In the genomic region with DNA sequence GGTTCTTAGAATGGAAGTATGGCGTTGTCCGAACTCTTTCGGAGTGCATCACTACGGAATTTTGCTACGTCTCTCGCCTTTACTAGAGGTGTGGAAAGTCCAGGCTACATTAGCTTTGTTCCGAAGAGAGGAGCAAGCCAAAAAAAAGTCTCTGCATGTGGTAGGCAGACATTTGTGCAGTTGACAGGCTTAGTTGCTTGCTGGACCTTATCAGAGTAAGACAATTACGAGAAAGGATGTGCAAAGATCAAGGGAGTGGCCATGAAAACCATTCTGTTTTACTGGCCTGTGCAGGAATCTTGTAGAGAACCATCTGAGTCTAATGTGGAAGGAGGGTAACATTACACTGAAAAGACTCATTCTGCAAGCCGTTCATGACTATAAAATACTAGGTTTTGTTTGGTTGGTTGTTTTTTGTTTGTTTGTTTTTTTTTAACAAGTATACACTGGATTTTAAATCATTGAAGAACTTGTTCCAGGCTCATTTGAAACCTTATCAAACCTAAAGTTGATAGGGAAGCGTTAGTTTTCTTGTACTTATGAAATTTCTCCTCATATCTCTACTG, we compare ENCODE assay signal across 8 mouse cellular contexts. TPM values are rescaled to one million over a fixed set of nuclear protein-coding genes. Genes with fewer than 3 reads are reported as not detected.
DNase-seq lines count a peak whose midpoint lies in the region; ATAC-seq and TF ChIP-seq lines count a peak whose summit lies in the region.

No protein-coding gene starts in this region.

- WGBS in heart, embryonic 13.5 days: 14% methylated on average over 10 of the region's 10 CpGs
- WGBS in forebrain, embryonic 14.5 days: 22% methylated on average over 10 of the region's 10 CpGs
- 16% methylated on average over 10 of the region's 10 CpGs for WGBS in macrophage (ENCODE audit: missing documents)

- intact Hi-C loops in heart, postnatal 36 days (cut with DNase I): loop anchor here (5.0 to 10.0 kb wide), 2 partner anchors 190 to 592 kb away; partner anchors contain the start of genes 4933427D14Rik, Gm43951, Txndc17 and Ube2g1
- intact Hi-C loops in left cerebral cortex, postnatal 25 days (cut with DNase I): loop anchor here (10.0 kb wide), 2 partner anchors 192 to 222 kb away; partner anchors contain the start of gene Ube2g1

- peak overlapping the region; percentile 88 for H3K27ac ChIP-seq in heart, embryonic 13.5 days (replicated peaks)
- no peak overlapping the region for H3K27ac ChIP-seq in ES-E14 (ENCODE audit: insufficient read depth, low read depth, low read length, poor library complexity, severe bottlenecking)
- H3K27ac ChIP-seq in forebrain, embryonic 14.5 days (ENCODE audit: low read depth, low read length): no peak overlapping the region
- H3K27ac ChIP-seq in macrophage: no peak overlapping the region

- ATAC-seq in heart, embryonic 13.5 days (ENCODE audit: extremely low read depth, insufficient number of reproducible peaks, low FRiP score, low TSS enrichment): no peak
- ATAC-seq in forebrain, embryonic 14.5 days: no peak

- H3K36me3 ChIP-seq in heart, embryonic 13.5 days: no peaks in the 10 kb centered on the region; the same call in 1 of the 2 replicates
- H3K36me3 ChIP-seq in ES-E14 (ENCODE audit: control insufficient read depth, insufficient read depth, low read length, poor library complexity, severe bottlenecking) (no peaks in the 10 kb centered on the region), macrophage (ENCODE audit: inconsistent target) (no peaks in the 10 kb centered on the region)
- no peaks in the 10 kb centered on the region for H3K36me3 ChIP-seq in forebrain, embryonic 14.5 days (ENCODE audit: control insufficient read depth, insufficient read depth, low read length)

- H3K4me1 ChIP-seq in heart, embryonic 13.5 days: peaks cover 16% of the 10 kb centered on the region
- peaks cover 0 to 4% of the 10 kb centered on the region in 2 experiments; a peak in 2 of 4 replicates for H3K4me1 ChIP-seq in ES-E14 (ENCODE audit: control insufficient read depth in 2 of 2, insufficient read depth in 2 of 2, low read length in 2 of 2, poor library complexity in 1 of 2)
- H3K4me1 ChIP-seq in forebrain, embryonic 14.5 days (ENCODE audit: control insufficient read depth, insufficient read depth, low read length): peaks cover 9% of the 10 kb centered on the region

- H3K9me3 ChIP-seq in heart, embryonic 13.5 days: no peaks in the 10 kb centered on the region
- no peaks in the 10 kb centered on the region for H3K9me3 ChIP-seq in ES-E14 (ENCODE audit: control insufficient read depth, insufficient read depth, low read depth, low read length)
- H3K9me3 ChIP-seq in forebrain, embryonic 14.5 days (replicated peaks; ENCODE audit: control insufficient read depth, low read length): no peaks in the 10 kb centered on the region

- peak overlapping the region; percentile 96 for H3K9ac ChIP-seq in heart, embryonic 13.5 days
- peak overlapping the region; percentile 79 for H3K9ac ChIP-seq in ES-E14 (ENCODE audit: insufficient read depth, low read depth, low read length, poor library complexity, severe bottlenecking)
- peak overlapping the region; percentile 89 for H3K9ac ChIP-seq in forebrain, embryonic 14.5 days (ENCODE audit: low read length)

- peaks cover 55% of the 10 kb centered on the region for H3K79me2 ChIP-seq in macrophage (ENCODE audit: inconsistent target)

- H3K4me3 ChIP-seq in heart, embryonic 13.5 days: peak overlapping the region; percentile 99
- H3K4me3 ChIP-seq in ES-E14 (ENCODE audit: insufficient read depth in 1 of 2, low read depth in 1 of 2, low read length in 2 of 2, poor library complexity in 1 of 2, severe bottlenecking in 1 of 2): peak overlapping the region; percentile 81 to 87
- peak overlapping the region; percentile 89 for H3K4me3 ChIP-seq in forebrain, embryonic 14.5 days (ENCODE audit: low read depth, low read length)
- H3K4me3 ChIP-seq in macrophage (ENCODE audit: inconsistent target): peak overlapping the region; percentile 81

- no peak for DNase-seq in heart, postnatal 36 days
- no peak for DNase-seq in ES-E14 (ENCODE audit: low read depth, low spot score)
- no peak for DNase-seq in forebrain, embryonic 14.5 days (ENCODE audit: low spot score)
- no peak for DNase-seq in retina, postnatal 1 day
- DNase-seq in frontal cortex, postnatal 10 days (ENCODE audit: low spot score in 2 of 2): no peak
- no peak for DNase-seq in left cerebral cortex, postnatal 25 days (ENCODE audit: low spot score in 2 of 2)

- H3K4me2 ChIP-seq in heart, embryonic 13.5 days: peak overlapping the region; percentile 97
- peak overlapping the region; percentile 84 for H3K4me2 ChIP-seq in forebrain, embryonic 14.5 days (ENCODE audit: low read length)

- H3K27me3 ChIP-seq in heart, embryonic 13.5 days (replicated peaks): no peaks in the 10 kb centered on the region
- H3K27me3 ChIP-seq in forebrain, embryonic 14.5 days (replicated peaks; ENCODE audit: control insufficient read depth, insufficient read depth, low read length): no peaks in the 10 kb centered on the region

- in situ Hi-C loops in ES-E14 (cut with MboI; ENCODE audit: low sequenced_read_pairs in 2 of 2, unreplicated experiment in 2 of 2): no loop called here

TF ChIP-seq in ES-E14, 5 proteins besides CTCF, POLR2A, EP300 and RAD21:
- no peak for TF ChIP-seq MAFK (IDR thresholded peaks at IDR 0.05; ENCODE audit: insufficient read depth, low read depth, low read length)

RNA-seq across cellular contexts. Expression of gene Zzef1, which starts 0.8 kb away (rescaled TPM):
- polyA plus RNA-seq in heart, embryonic 13.5 days (2015; fragmentation: Nextera tagmentation; extraction: Ambion mirVana): 5.9 and 6.5 TPM in 2 replicates
- total RNA-seq in heart, postnatal 36 days (2021): 10 to 100 TPM; 21.3 to 22.9 TPM
- total RNA-seq in ES-E14 (2012; rRNA removed): 22.3 and 23.0 TPM in 2 replicates
- polyA plus RNA-seq in forebrain, embryonic 14.5 days (2014; fragmentation: Nextera tagmentation; extraction: Ambion mirVana): 9.9 and 12.9 TPM in 2 replicates
- total RNA-seq in macrophage (2018; cell fraction: chromatin; rRNA removed): 100 to 1,000 TPM; 165 to 270 (median 223) TPM
- total RNA-seq in macrophage (2018; cell fraction: cytosol; rRNA removed): 10 to 100 TPM; 11.6 to 30.3 (median 20.6) TPM
- total RNA-seq in macrophage (2018; cell fraction: nucleus; rRNA removed): 100 to 1,000 TPM in 14 of 26 experiments, 10 to 100 TPM in 12; 68.5 to 162 (median 105) TPM
- 13.0 to 20.3 TPM (median 16.1 TPM) in 3 replicates for polyA plus RNA-seq in macrophage (2018)
- total RNA-seq in left cerebral cortex, postnatal 25 days (2021): 10 to 100 TPM; 40.2 to 45.8 TPM

RNA-seq across cellular contexts. Expression of gene Cyb5d2, which starts 0.9 kb away (rescaled TPM):
- 4.9 and 6.7 TPM in 2 replicates for polyA plus RNA-seq in heart, embryonic 13.5 days (2015; fragmentation: Nextera tagmentation; extraction: Ambion mirVana)
- 10 to 100 TPM; 19.2 to 19.5 TPM for total RNA-seq in heart, postnatal 36 days (2021)
- 5.1 and 5.8 TPM in 2 replicates for total RNA-seq in ES-E14 (2012; rRNA removed)
- 4.4 and 4.5 TPM in 2 replicates for polyA plus RNA-seq in forebrain, embryonic 14.5 days (2014; fragmentation: Nextera tagmentation; extraction: Ambion mirVana)
- total RNA-seq in macrophage (2018; cell fraction: chromatin; rRNA removed): 10 to 100 TPM in 2 of 26 experiments, 1 to 10 TPM in 23, under 1 TPM in 1; 0.87 to 12.9 (median 6.5) TPM
- 10 to 100 TPM in 1 of 26 experiments, 1 to 10 TPM in 25; 4.2 to 10.4 (median 6.1) TPM for total RNA-seq in macrophage (2018; cell fraction: cytosol; rRNA removed)
- 10 to 100 TPM in 4 of 26 experiments, 1 to 10 TPM in 22; 2.7 to 18.9 (median 6.8) TPM for total RNA-seq in macrophage (2018; cell fraction: nucleus; rRNA removed)
- polyA plus RNA-seq in macrophage (2018): 5.2 to 8.9 TPM (median 5.4 TPM) in 3 replicates
- 10 to 100 TPM; 14.8 to 17.2 TPM for total RNA-seq in left cerebral cortex, postnatal 25 days (2021)
